Mouse (Mus musculus): ENCODE results near the gene Napepld.

Napepld gene

GRCm38 (mm10) chr5:21701351-21702008, at the start of gene Napepld:
Gene Napepld (minus strand): TSS chr5:21701396.
- POLR2A ChIA-PET = interaction anchor here (0.5 to 3.6 kb wide), 89 partner anchors 8 to 1732 kb away, joined by 3 to 69 read pairs (median 5); partner anchors contain the start of genes Armc10 (in 3 of the 4), Fbxl13 (in 3 of the 4), Dnajc2 (in 2 of the 4) and Psmc2 (in 2 of the 4)
- CTCF ChIA-PET = interaction anchor here (0.9 to 1.7 kb wide), 9 partner anchors 13 to 60 kb away, joined by 3 to 9 read pairs (median 3); partner anchors contain the start of gene Pmpcb (in 1 of the 4)

GRCm38 (mm10) chr5:21745966-21746365, 44.8 kb upstream of the Napepld start:
- ChIA-PET POLR2A (interaction anchor here (0.7 to 2.8 kb wide), 9 partner anchors 10 to 1916 kb away, joined by 3 to 9 read pairs (median 4); partner anchors contain the start of genes Dnajc2 (in 1 of the 4), Napepld (in 1 of the 4) and Psmc2 (in 1 of the 4)), CTCF (interaction anchor here in 1 of 4 experiments (0.6 kb wide), 1 partner anchor 1398 kb away, joined by 3 read pairs; no protein-coding TSS in a partner anchor)

- CTCF ChIA-PET = no interaction called here
- POLR2A ChIA-PET = interaction anchor here in 1 of 4 experiments (0.7 to 2.8 kb wide), 5 partner anchors 9 to 73 kb away, joined by 3 to 9 read pairs (median 7); partner anchors contain the start of genes Dnajc2 and Psmc2
Observed at GRCm38 (mm10) chr5:21744651-21745050, 43.5 kb upstream of the Napepld start.

- ChIA-PET CTCF (no interaction called here), POLR2A (interaction anchor here in 1 of 4 experiments (2.2 kb wide), 1 partner anchor 15 kb away, joined by 8 read pairs; no protein-coding TSS in a partner anchor)
Observed at GRCm38 (mm10) chr5:21743606-21744005, 42.4 kb upstream of the Napepld start.

GRCm38 (mm10) chr5:21739881-21740280, 38.7 kb upstream of the Napepld start:
- ChIA-PET CTCF (no interaction called here), POLR2A (interaction anchor here in 3 of 4 experiments (0.6 to 1.7 kb wide), 10 partner anchors 8 to 62 kb away, joined by 3 to 9 read pairs (median 5); partner anchors contain the start of genes Napepld (in 3 of the 3), Dnajc2 (in 1 of the 3) and Psmc2 (in 1 of the 3))

GRCm38 (mm10) chr5:21739120-21739519, 37.9 kb upstream of the Napepld start:
- ChIA-PET CTCF (interaction anchor here in 2 of 4 experiments (0.7 to 0.8 kb wide), 2 partner anchors 44 to 93 kb away, joined by 3 to 5 read pairs; partner anchors contain the start of genes Armc10 (in 1 of the 2) and Fbxl13 (in 1 of the 2)), POLR2A (interaction anchor here in 3 of 4 experiments (0.5 to 1.7 kb wide), 16 partner anchors 9 to 1842 kb away, joined by 3 to 9 read pairs (median 4); partner anchors contain the start of genes Napepld (in 3 of the 3), Dnajc2 (in 1 of the 3) and Psmc2 (in 1 of the 3))

- CTCF ChIA-PET = no interaction called here
- POLR2A ChIA-PET = interaction anchor here in 2 of 4 experiments (1.2 to 1.5 kb wide), 4 partner anchors 13 to 62 kb away, joined by 3 to 4 read pairs (median 3); partner anchors contain the start of genes Dnajc2 (in 1 of the 2) and Psmc2 (in 1 of the 2)
Observed at GRCm38 (mm10) chr5:21737620-21738019, 36.4 kb upstream of the Napepld start.

- ChIA-PET POLR2A (interaction anchor here in 2 of 4 experiments (0.6 to 2.6 kb wide), 5 partner anchors 18 to 737 kb away, joined by 4 to 11 read pairs (median 5); partner anchors contain the start of genes Armc10 (in 1 of the 2) and Fbxl13 (in 1 of the 2)), CTCF (interaction anchor here in 3 of 4 experiments (0.6 to 2.1 kb wide), 4 partner anchors 35 to 86 kb away, joined by 3 to 9 read pairs (median 4); partner anchors contain the start of gene Napepld (in 1 of the 3))
Observed at GRCm38 (mm10) chr5:21736956-21737585, 35.9 kb upstream of the Napepld start, which contains the start of gene Pmpcb. Gene Pmpcb (plus strand): TSS chr5:21737141.

GRCm38 (mm10) chr5:21736046-21736445, 34.9 kb upstream of the Napepld start:
- ChIA-PET CTCF (interaction anchor here in 3 of 4 experiments (0.6 to 2.1 kb wide), 12 partner anchors 34 to 90 kb away, joined by 3 to 9 read pairs (median 4); partner anchors contain the start of genes Armc10 (in 2 of the 3), Napepld (in 2 of the 3) and Fbxl13 (in 1 of the 3)), POLR2A (interaction anchor here in 3 of 4 experiments (0.6 to 3.2 kb wide), 23 partner anchors 9 to 736 kb away, joined by 3 to 26 read pairs (median 6); partner anchors contain the start of genes Dnajc2 (in 2 of the 3), Napepld (in 2 of the 3), Psmc2 (in 2 of the 3) and Armc10 (in 1 of the 3))

- ChIA-PET CTCF (interaction anchor here in 3 of 4 experiments (0.6 to 2.1 kb wide), 14 partner anchors 17 to 299 kb away, joined by 3 to 9 read pairs (median 4); partner anchors contain the start of genes Armc10 (in 2 of the 3), Napepld (in 2 of the 3) and Fbxl13 (in 1 of the 3)), POLR2A (interaction anchor here in 3 of 4 experiments (0.6 to 3.2 kb wide), 27 partner anchors 9 to 282 kb away, joined by 3 to 26 read pairs (median 6); partner anchors contain the start of genes Napepld (in 3 of the 3), Dnajc2 (in 2 of the 3), Psmc2 (in 2 of the 3) and Armc10 (in 1 of the 3))
Observed at GRCm38 (mm10) chr5:21735584-21735983, 34.4 kb upstream of the Napepld start.

GRCm38 (mm10) chr5:21735100-21735499, 33.9 kb upstream of the Napepld start:
- ChIA-PET POLR2A (interaction anchor here in 3 of 4 experiments (0.6 to 3.2 kb wide), 29 partner anchors 9 to 281 kb away, joined by 3 to 26 read pairs (median 6); partner anchors contain the start of genes Napepld (in 3 of the 3), Armc10 (in 1 of the 3), Dnajc2 (in 1 of the 3) and Fbxl13 (in 1 of the 3)), CTCF (interaction anchor here in 3 of 4 experiments (0.6 to 2.1 kb wide), 15 partner anchors 17 to 299 kb away, joined by 3 to 9 read pairs (median 3); partner anchors contain the start of genes Armc10 (in 2 of the 3), Napepld (in 2 of the 3) and Fbxl13 (in 1 of the 3))

- POLR2A ChIA-PET = interaction anchor here in 3 of 4 experiments (0.7 to 2.0 kb wide), 10 partner anchors 15 to 817 kb away, joined by 3 to 18 read pairs (median 4); partner anchors contain the start of genes Napepld (in 2 of the 3), Armc10 (in 1 of the 3) and Fbxl13 (in 1 of the 3)
- CTCF ChIA-PET = interaction anchor here in 1 of 4 experiments (1.7 kb wide), 1 partner anchor 57 kb away, joined by 3 read pairs; no protein-coding TSS in a partner anchor
Observed at GRCm38 (mm10) chr5:21732930-21733329, 31.7 kb upstream of the Napepld start.

GRCm38 (mm10) chr5:21732177-21732911, 31.1 kb upstream of the Napepld start:
- ChIA-PET CTCF (interaction anchor here in 3 of 4 experiments (0.6 to 1.7 kb wide), 3 partner anchors 31 to 379 kb away, joined by 3 read pairs; partner anchors contain the start of gene Napepld (in 1 of the 3)), POLR2A (interaction anchor here in 3 of 4 experiments (0.7 to 2.0 kb wide), 13 partner anchors 10 to 817 kb away, joined by 3 to 18 read pairs (median 4); partner anchors contain the start of genes Napepld (in 2 of the 3), Armc10 (in 1 of the 3) and Fbxl13 (in 1 of the 3))

GRCm38 (mm10) chr5:21729107-21729506, 27.9 kb upstream of the Napepld start:
- ChIA-PET POLR2A (interaction anchor here in 2 of 4 experiments (1.3 to 1.6 kb wide), 2 partner anchors 27 to 28 kb away, joined by 3 read pairs; partner anchors contain the start of gene Napepld (in 1 of the 2)), CTCF (no interaction called here)

- ChIA-PET CTCF (no interaction called here), POLR2A (interaction anchor here in 1 of 4 experiments (0.6 to 2.3 kb wide), 3 partner anchors 23 to 137 kb away, joined by 3 to 9 read pairs (median 3); partner anchors contain the start of gene Napepld)
Observed at GRCm38 (mm10) chr5:21724872-21725271, 23.7 kb upstream of the Napepld start.

GRCm38 (mm10) chr5:21724427-21724826, 23.2 kb upstream of the Napepld start:
- CTCF ChIA-PET = interaction anchor here in 1 of 4 experiments (1.0 kb wide), 1 partner anchor 15 kb away, joined by 3 read pairs; no protein-coding TSS in a partner anchor
- POLR2A ChIA-PET = interaction anchor here in 2 of 4 experiments (0.6 to 2.3 kb wide), 3 partner anchors 23 to 74 kb away, joined by 3 to 9 read pairs (median 3); partner anchors contain the start of gene Napepld (in 1 of the 2)

Measured in embryonic stem cell, embryonic (primary cell).